Mouse (Mus musculus) megakaryocyte, embryonic 14.5 days (primary cell): ENCODE results near the gene Klf2.

Experiments used
- FLI1 ChIP-seq: IDR thresholded peaks from 2 replicates; pipeline ENCODE4 v1.6.1; 2012; ENCODE audit warnings: low read length, inconsistent platforms, mixed read lengths
- GATA1 ChIP-seq: IDR thresholded peaks from 3 replicates; pipeline ENCODE4 v1.6.1; 2012; ENCODE audit warnings: mixed read lengths, low read length, inconsistent platforms, borderline replicate concordance

- TF ChIP-seq FLI1 (no peak), GATA1 (no peak)
These were observed 17.4 kb downstream of the Klf2 start for GRCm38 (mm10) chr8:72336273-72336672.
